Mouse (Mus musculus): ENCODE measurements around the gene Slc26a3.

The Slc26a3 gene

GRCm38 (mm10) chr12:31390571-31390970 lies at the start of gene Slc26a3:
Gene Slc26a3, plus strand, starts transcription at chr12:31390871.
- in situ Hi-C loops (cut with MboI; ENCODE audit: unreplicated experiment in 2 of 2) = no loop called here

GRCm38 (mm10) chr12:31350191-31350943 lies 40.3 kb upstream of the Slc26a3 start:
- in situ Hi-C loops (cut with MboI; ENCODE audit: unreplicated experiment in 2 of 2) = no loop called here

GRCm38 (mm10) chr12:31350944-31351928 lies 39.4 kb upstream of the Slc26a3 start, which contains the start of gene Dld:
Gene Dld, minus strand, starts transcription at chr12:31351453.
- in situ Hi-C loops (cut with MboI; ENCODE audit: unreplicated experiment in 2 of 2) = no loop called here

- in situ Hi-C loops (cut with MboI; ENCODE audit: unreplicated experiment in 2 of 2) = no loop called here
Observed at GRCm38 (mm10) chr12:31366428-31366827, 24.2 kb upstream of the Slc26a3 start.

- in situ Hi-C loops (cut with MboI; ENCODE audit: unreplicated experiment in 2 of 2) = no loop called here
Observed at GRCm38 (mm10) chr12:31367721-31368120, 22.9 kb upstream of the Slc26a3 start.

- in situ Hi-C loops (cut with MboI; ENCODE audit: unreplicated experiment in 2 of 2) = no loop called here
Observed at GRCm38 (mm10) chr12:31369118-31369517, 21.6 kb upstream of the Slc26a3 start.

- in situ Hi-C loops (cut with MboI; ENCODE audit: unreplicated experiment in 2 of 2) = loop anchor here (10.0 kb wide), 3 partner anchors 135 to 555 kb away; partner anchors contain the start of gene Gpr22 (in 2 of the 2)
Observed at GRCm38 (mm10) chr12:31369656-31370055, 21.0 kb upstream of the Slc26a3 start.

GRCm38 (mm10) chr12:31374603-31375282 lies 15.9 kb upstream of the Slc26a3 start:
- in situ Hi-C loops (cut with MboI; ENCODE audit: unreplicated experiment in 2 of 2) = loop anchor here (10.0 kb wide), 3 partner anchors 130 to 550 kb away; partner anchors contain the start of gene Gpr22 (in 2 of the 2)

- in situ Hi-C loops (cut with MboI; ENCODE audit: unreplicated experiment in 2 of 2) = loop anchor here (10.0 kb wide), 3 partner anchors 130 to 550 kb away; partner anchors contain the start of gene Gpr22 (in 2 of the 2)
Observed at GRCm38 (mm10) chr12:31375283-31375615, 15.4 kb upstream of the Slc26a3 start.

- in situ Hi-C loops (cut with MboI; ENCODE audit: unreplicated experiment in 2 of 2) = loop anchor here (10.0 kb wide), 3 partner anchors 128 to 548 kb away; partner anchors contain the start of gene Gpr22 (in 2 of the 2)
Observed at GRCm38 (mm10) chr12:31376326-31376950, 14.2 kb upstream of the Slc26a3 start.

GRCm38 (mm10) chr12:31377241-31377640 lies 13.4 kb upstream of the Slc26a3 start:
- in situ Hi-C loops (cut with MboI; ENCODE audit: unreplicated experiment in 2 of 2) = loop anchor here (10.0 kb wide), 3 partner anchors 128 to 548 kb away; partner anchors contain the start of gene Gpr22 (in 2 of the 2)

GRCm38 (mm10) chr12:31380878-31381277 lies 9.8 kb upstream of the Slc26a3 start:
- in situ Hi-C loops (cut with MboI; ENCODE audit: unreplicated experiment in 2 of 2) = loop anchor here in 1 of 2 experiments (10.0 kb wide), 2 partner anchors 74 to 114 kb away; partner anchors contain the start of gene Cbll1

GRCm38 (mm10) chr12:31382451-31382850 lies 8.2 kb upstream of the Slc26a3 start:
- in situ Hi-C loops (cut with MboI; ENCODE audit: unreplicated experiment in 2 of 2) = loop anchor here in 1 of 2 experiments (10.0 kb wide), 2 partner anchors 72 to 112 kb away; partner anchors contain the start of gene Cbll1

GRCm38 (mm10) chr12:31387303-31387702 lies 3.4 kb upstream of the Slc26a3 start:
- in situ Hi-C loops (cut with MboI; ENCODE audit: unreplicated experiment in 2 of 2) = loop anchor here in 1 of 2 experiments (10.0 kb wide), 2 partner anchors 67 to 107 kb away; partner anchors contain the start of gene Cbll1

- in situ Hi-C loops (cut with MboI; ENCODE audit: unreplicated experiment in 2 of 2) = no loop called here
Observed at GRCm38 (mm10) chr12:31391696-31392095, 1.0 kb downstream of the Slc26a3 start.

- in situ Hi-C loops (cut with MboI; ENCODE audit: unreplicated experiment in 2 of 2) = no loop called here
Observed at GRCm38 (mm10) chr12:31395895-31396294, 5.2 kb downstream of the Slc26a3 start.

- in situ Hi-C loops (cut with MboI; ENCODE audit: unreplicated experiment in 2 of 2) = no loop called here
Observed at GRCm38 (mm10) chr12:31397709-31398108, 7.0 kb downstream of the Slc26a3 start.

- in situ Hi-C loops (cut with MboI; ENCODE audit: unreplicated experiment in 2 of 2) = no loop called here
Observed at GRCm38 (mm10) chr12:31400821-31401220, 10.2 kb downstream of the Slc26a3 start.

- in situ Hi-C loops (cut with MboI; ENCODE audit: unreplicated experiment in 2 of 2) = no loop called here
Observed at GRCm38 (mm10) chr12:31401930-31402329, 11.3 kb downstream of the Slc26a3 start.

All from v-Abl transformed pro-B cells (cell line).